Comparison of ENCODE assay signal across 16 mouse cellular contexts in genomic region chr14:17655084-17655483, GRCm38 (mm10).
"Had no signal": no experiment of that assay in that cellular context is flagged by ENCODE, and none has a peak within 500 bp of the region (broad histone marks: within the 10 kb centered on the region; RNA-seq: fewer than 3 reads in every experiment).

No protein-coding gene starts in this region.

- H3K9ac ChIP-seq: neural tube, embryonic 12.5 days; neural tube, embryonic 13.5 days; neural tube, embryonic 15.5 days; stomach, embryonic 15.5 days had no signal

- DNase-seq: right cerebral cortex, adult 18-20 months; right cerebral cortex, postnatal 14 days; right cerebral cortex, postnatal 25 days; right cerebral cortex, postnatal 4 days; spleen, adult 18-20 months; thymus, adult 18-20 months; thymus, adult 2 months; thymus, postnatal 14 days; thymus, postnatal 25 days; thymus, postnatal 36 days; thymus, postnatal 4 days had no signal

- H3K27me3 ChIP-seq: stomach, embryonic 15.5 days had no signal

- H3K9me3 ChIP-seq: neural tube, embryonic 12.5 days; neural tube, embryonic 13.5 days; neural tube, embryonic 15.5 days; stomach, embryonic 15.5 days had no signal

- H3K4me3 ChIP-seq: neural tube, embryonic 12.5 days; neural tube, embryonic 13.5 days; neural tube, embryonic 15.5 days; stomach, embryonic 15.5 days had no signal

- H3K4me2 ChIP-seq: neural tube, embryonic 12.5 days; neural tube, embryonic 13.5 days; neural tube, embryonic 15.5 days; stomach, embryonic 15.5 days had no signal

- H3K36me3 ChIP-seq: neural tube, embryonic 12.5 days; neural tube, embryonic 13.5 days; neural tube, embryonic 15.5 days; stomach, embryonic 15.5 days had no signal

- H3K27ac ChIP-seq: neural tube, embryonic 12.5 days; neural tube, embryonic 13.5 days; neural tube, embryonic 15.5 days; stomach, embryonic 15.5 days; stomach, postnatal 0 days had no signal
